Mouse (Mus musculus): ENCODE results near the gene Isy1. TPM values are rescaled to one million over a fixed set of nuclear protein-coding genes. Genes with fewer than 3 reads are reported as not detected.
"Not testable (repeated sequence)": the region's sequence is repeated elsewhere in the genome, so short reads cannot be mapped to it uniquely, and the experiment has no call there.

The Isy1 gene
- total RNA-seq, 2 experiments from 2014 or later = 17.8 to 20.4 TPM

DNA sequence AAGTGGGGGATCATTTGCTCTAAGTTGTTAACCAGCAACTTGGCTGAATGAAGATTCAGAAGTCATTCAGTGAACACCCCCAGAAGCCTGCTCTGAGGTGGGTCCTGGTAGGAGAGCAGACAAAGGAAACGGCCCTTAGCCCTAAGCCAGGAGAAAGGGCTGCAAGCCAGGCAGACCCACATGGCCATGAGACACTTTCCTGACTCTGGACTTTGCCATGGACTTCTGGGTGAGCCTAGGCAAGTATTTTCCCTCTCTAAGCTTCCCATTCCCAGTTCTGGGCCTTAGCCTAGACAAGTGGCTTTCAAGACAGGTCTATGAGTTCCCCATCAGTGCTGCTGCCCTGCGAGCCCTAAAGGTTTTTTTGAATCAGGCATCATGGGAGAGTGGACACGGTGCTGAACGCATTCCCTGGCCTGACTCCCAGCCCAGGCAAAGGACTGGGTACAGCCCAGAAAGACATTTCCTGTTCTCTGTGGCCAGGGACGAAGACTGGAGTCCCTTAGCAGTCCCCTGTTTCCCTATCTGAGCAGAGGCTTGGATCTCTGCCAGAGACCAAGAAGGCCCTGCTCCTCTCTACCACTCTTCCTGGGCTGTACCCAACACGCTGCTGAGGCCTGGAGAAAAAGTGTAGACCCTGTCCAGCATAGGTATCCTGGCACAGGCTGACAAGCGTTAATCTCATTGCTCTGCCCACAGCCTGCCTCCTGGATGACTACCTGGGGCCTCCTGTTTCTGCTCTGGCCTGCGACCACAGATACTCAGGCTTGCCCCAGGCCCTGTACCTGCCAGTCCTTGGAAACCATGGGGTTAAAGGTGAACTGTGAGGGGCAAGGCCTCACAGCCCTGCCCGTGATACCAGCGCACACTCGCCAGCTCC is 60.1 kb downstream of the Isy1 start:
- DNase-seq = no peak

DNA sequence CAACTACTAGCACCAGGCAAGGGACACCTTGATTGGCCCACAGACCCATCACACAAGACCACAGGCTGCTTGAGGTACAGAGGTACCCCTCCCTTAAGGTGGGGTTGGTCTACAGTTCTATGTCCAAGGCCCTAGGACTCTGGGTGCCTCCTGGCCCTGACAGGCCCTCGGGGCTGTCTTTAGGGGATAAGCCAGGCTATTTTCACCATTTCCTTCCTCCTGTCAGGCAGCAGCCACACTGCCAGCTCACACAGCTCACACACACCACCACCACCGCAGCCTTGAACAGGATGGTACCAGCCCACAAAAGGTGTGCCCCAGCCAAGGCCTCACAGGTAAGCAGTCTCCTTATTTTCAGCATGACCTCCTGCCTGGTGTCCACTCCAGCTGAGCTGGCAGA is 60.8 kb downstream of the Isy1 start, which contains the start of gene Gp9:
Gene Gp9 (plus strand): TSS at position 231 of the 400 bp plus-strand sequence.
- no peak for DNase-seq

DNA sequence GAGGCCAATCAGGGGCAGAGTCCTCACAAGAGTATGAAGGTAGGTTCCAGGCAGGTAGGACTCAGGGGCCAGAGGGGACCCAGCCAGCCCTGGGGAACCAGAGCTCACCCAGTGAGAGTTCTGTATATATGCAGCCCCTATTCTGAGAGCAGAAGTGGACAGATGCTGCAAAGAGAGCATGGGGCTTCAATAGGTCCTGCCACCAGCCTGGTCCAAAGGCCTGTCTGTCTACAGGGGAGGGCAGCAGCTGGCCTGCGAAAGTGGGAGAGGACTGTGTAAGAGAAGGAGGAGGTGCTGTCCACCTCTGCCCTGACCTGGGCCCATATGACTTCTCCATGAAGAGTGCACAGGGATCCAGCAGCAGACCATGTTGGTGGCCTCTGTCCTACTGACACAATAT is 61.9 kb downstream of the Isy1 start:
- DNase-seq = no peak

DNA sequence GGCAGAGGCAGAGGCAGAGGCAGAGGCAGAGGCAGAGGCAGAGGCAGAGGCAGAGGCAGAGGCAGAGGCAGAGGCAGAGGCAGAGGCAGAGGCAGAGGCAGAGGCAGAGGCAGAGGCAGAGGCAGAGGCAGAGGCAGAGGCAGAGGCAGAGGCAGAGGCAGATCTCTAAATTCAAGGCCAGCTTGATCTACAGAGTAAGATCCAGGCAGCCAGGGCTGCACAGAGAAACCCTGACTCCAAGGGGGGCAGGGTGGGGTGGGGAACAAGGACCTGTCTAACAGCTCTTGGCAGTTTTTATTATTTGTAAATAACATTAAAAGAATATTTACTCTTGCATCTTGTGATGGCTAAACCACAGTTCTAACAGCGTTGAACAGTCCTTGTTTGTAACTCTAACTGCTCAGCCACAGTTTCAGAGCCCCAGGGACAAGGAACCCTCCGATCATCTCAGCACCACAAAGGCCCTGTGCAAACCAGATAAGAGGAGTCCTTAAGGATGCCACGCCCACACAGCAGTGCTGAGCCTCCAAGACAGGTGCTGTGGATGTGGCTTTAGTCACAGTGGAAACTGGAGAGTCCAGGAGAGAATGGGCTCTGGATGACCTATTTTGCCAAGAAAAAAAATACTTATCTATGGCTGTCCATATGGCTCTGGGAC is 62.9 kb downstream of the Isy1 start:
- DNase-seq = no peak

DNA sequence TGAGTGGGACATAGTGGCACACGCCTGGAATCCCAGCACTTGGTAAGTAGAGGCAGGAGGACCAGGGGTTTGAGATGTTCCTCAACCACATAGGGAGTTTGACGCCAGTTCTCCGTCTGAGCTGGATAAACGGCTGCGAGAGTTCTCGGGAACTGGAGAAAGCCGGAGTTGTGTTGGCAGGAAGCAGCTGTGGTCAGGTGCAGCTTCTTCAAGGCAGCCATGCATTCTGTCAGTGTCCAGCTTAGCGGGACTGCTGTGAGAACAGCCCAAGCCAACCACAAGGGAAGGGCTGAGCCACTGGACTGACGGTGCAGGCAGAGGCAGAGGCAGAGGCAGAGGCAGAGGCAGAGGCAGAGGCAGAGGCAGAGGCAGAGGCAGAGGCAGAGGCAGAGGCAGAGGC is 63.7 kb downstream of the Isy1 start:
- DNase-seq = no peak

DNA sequence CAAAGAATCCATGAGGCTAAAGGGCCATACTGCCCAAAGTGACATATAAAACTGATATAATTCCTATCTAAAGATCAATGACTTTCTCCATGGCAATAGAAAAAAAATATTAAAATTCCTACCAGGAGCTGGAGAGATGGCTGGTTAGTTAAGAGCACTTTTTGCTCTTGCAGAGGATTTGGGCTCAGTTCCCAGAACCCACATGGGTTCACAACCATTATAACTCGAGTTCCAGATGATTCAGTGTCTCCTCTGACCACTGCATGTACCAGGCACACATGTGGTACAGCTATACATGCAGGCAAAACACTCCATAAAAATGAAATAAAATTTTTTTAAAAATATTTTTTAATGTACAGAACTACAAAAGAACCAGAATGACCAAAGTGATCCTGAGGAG is 64.1 kb downstream of the Isy1 start:
- no peak for DNase-seq

DNA sequence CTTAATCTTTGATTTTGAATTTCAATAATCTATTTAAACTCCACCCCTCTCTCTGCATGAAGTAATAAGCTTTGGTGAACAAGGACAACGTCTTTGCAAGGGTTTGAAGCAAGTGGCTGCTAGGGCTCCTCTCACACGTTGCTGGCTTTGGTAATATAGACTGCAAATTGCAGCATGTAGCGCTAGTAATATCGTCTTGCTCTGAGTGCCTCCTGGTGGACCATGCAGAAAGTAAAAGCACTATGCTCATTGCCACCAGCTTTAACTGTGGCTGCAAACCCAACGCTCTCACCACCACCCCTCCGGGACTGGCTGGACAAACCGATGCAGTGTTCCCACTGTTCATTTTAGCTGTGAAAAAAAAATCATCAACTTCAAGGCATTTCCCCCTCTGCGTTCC is 68.0 kb downstream of the Isy1 start:
- DNase-seq = no peak

DNA sequence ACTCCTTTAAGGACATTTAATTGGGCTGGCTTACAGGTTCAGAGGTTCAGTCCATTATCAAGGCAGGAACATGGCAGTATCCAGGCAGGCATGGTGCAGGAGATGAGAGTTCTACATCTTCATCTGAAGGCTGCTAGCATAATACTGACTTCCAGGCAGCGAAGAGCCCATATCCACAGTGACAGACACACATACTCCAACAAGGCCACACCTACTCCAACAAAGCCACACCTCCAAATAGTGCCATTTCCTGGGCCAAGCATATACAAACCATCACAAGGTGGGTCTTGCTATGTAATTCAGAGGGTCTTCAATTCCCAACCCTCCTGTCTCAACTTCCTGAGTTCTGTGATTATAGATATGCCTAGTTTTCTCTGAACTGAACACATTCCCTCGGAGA is 74.3 kb downstream of the Isy1 start:
- not testable (repeated sequence) for DNase-seq

Other genes with a start within 250 kb of the Isy1 start
- gene Prokr1, start 248.1 kb downstream of the Isy1 start, total RNA-seq (2021) = 1 to 10 TPM; 2.1 to 2.3 TPM
- gene Aplf, start 166.6 kb downstream of the Isy1 start, total RNA-seq (2021) = 1 to 10 TPM; 2.7 to 3.3 TPM
- gene Efcc1, start 107.9 kb downstream of the Isy1 start, total RNA-seq (2021) = 1 to 10 TPM; 1.0 to 1.2 TPM
- gene Gp9, start 60.7 kb downstream of the Isy1 start, total RNA-seq (2021) = not detected
- gene Rab43, start 26.6 kb downstream of the Isy1 start, total RNA-seq (2021) = 1 to 10 TPM; 5.3 to 8.3 TPM
- gene Gm45140, start 3.0 kb downstream of the Isy1 start, total RNA-seq (2021) = under 1 TPM in 1 of 2 experiments, not detected in 1; 0.59 TPM
- gene Cnbp, start 12.3 kb upstream of the Isy1 start, total RNA-seq (2021) = 100 to 1,000 TPM; 410 to 437 TPM
- gene Copg1, start 49.0 kb upstream of the Isy1 start, total RNA-seq (2021) = 10 to 100 TPM; 30.1 to 35.4 TPM
- 1 to 10 TPM; 5.4 to 7.4 TPM for gene Hmces, start 75.1 kb upstream of the Isy1 start, total RNA-seq (2021)
- 1 to 10 TPM; 1.5 to 3.5 TPM for gene H1fx, start 142.8 kb upstream of the Isy1 start, total RNA-seq (2021)
- gene Rab7, start 206.5 kb upstream of the Isy1 start, total RNA-seq (2021) = 100 to 1,000 TPM; 265 to 292 TPM
- 10 to 100 TPM; 67.1 to 71.0 TPM for gene Rpn1, start 245.7 kb upstream of the Isy1 start, total RNA-seq (2021)

Measured in gastrocnemius, postnatal 25 days (tissue).